Mouse (Mus musculus) lung, embryonic 14.5 days (tissue): ENCODE results near the gene Ercc2. TPM values are rescaled to one million over a fixed set of nuclear protein-coding genes. Genes with fewer than 3 reads are reported as not detected.

Experiments used
- ATAC-seq: fragments of 200-750 bp; cut with Nextera tagmentation; 2 replicates; pipeline ENCODE4 v1.8.0; 2017; ENCODE audit warnings: mild to moderate bottlenecking, moderate TSS enrichment, moderate library complexity; ENCODE audit not compliant: insufficient read depth
- DNase-seq: peaks from one replicate; pipeline ENCODE4 v3.0.0-alpha.2; 2015
- H3K27ac ChIP-seq: fragments of 300-500 bp; sonication (generic); 2 replicates; pipeline ENCODE4 v1.5.1; 2014; ENCODE audit warnings: low read depth, mild to moderate bottlenecking, moderate library complexity
- H3K27me3 ChIP-seq: fragments of 300-500 bp; sonication (generic); 2 replicates; pipeline ENCODE4 v1.6.1; 2014; ENCODE audit warnings: low read length, control low read depth; ENCODE audit not compliant: insufficient read depth
- H3K36me3 ChIP-seq: fragments of 300-500 bp; sonication (generic); 2 replicates; pipeline ENCODE4 v1.6.1; 2014; ENCODE audit warnings: control low read depth; ENCODE audit not compliant: insufficient read depth
- H3K4me1 ChIP-seq: fragments of 300-500 bp; sonication (generic); 2 replicates; pipeline ENCODE4 v1.6.1; 2014; ENCODE audit warnings: antibody characterized with exemption, control low read depth; ENCODE audit not compliant: insufficient read depth
- H3K4me2 ChIP-seq: fragments of 300-500 bp; sonication (generic); 2 replicates; pipeline ENCODE4 v1.6.1; 2014; ENCODE audit warnings: mild to moderate bottlenecking
- H3K4me3 ChIP-seq: fragments of 300-500 bp; sonication (generic); 2 replicates; pipeline ENCODE4 v1.5.1; 2014; ENCODE audit warnings: low read depth, low read length
- H3K9ac ChIP-seq: fragments of 300-500 bp; sonication (generic); 2 replicates; pipeline ENCODE4 v1.6.1; 2014
- H3K9me3 ChIP-seq: fragments of 300-500 bp; sonication (generic); 2 replicates; pipeline ENCODE4 v1.6.1; 2016; ENCODE audit warnings: low read depth, low read length, control low read depth
- CTCF ChIP-seq: IDR thresholded peaks from 2 replicates; pipeline ENCODE4 v1.5.1; 2016; ENCODE audit warnings: antibody characterized with exemption, low read depth
- WGBS: fragments of 180-500 bp; shearing (Covaris S2); extraction: QIAGEN DNeasy Blood & Tissue Kit; methylation state at CpG from one replicate; pipeline ENCODE4 v1.1.7; 2014; 5-methylcytosine and 5-hydroxymethylcytosine counted together
- polyA plus RNA-seq: library from polyadenylated mRNA; unstranded; fragments of >200 nt; fragmentation: Nextera tagmentation; extraction: Ambion mirVana; gene quantifications from 2 replicates; pipeline ENCODE4 v1.2.1, GENCODE M21; 2014

Gene Ercc2
- polyA plus RNA-seq, 1 experiment from 2014 or later, result 12.1 TPM

DNA sequence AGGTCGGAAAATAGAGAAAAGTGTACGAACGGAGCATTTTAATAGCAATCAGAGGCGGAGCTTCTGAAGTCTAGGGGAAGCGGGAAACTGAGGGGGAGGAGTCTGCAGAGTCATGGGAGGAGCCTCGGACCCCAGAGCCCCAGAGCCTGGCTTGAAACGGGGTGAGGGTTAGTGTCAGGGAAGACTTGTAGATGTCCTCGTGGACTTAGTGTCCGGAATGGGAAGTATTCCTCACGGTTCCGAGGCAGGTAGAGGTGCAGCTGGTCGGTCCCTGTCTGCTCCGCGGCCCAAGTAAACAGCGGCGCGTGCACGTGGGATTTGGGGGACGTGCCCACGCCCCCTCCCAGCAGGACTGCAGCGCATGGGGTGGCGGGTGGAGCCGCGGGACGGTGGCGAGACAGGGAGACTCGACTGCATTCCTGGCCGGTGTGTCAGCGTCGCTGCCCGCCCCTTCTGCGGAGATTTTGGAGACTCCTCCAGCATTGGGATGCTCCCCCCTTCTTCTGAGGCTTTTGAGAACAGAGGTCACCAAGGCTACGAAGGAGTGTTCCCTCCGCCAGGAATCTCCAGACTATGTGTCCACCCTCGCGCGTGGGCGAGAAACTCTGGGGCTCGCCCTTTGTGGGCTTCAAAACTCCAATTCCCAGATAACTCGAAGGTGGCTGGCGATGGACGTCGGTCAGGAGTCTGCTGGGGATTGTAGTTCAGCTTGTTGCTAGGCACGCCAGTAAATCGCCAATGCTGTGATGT, 21.7 kb upstream of the Ercc2 start:
- Histone ChIP-seq H3K9ac (peak overlapping the region; percentile 63), H3K27ac (peak overlapping the region; percentile 62), H3K9me3 (no peaks in the 10 kb centered on the region), H3K4me3 (peak overlapping the region; percentile 64), H3K27me3 (no peaks in the 10 kb centered on the region), H3K4me1 (peaks cover 8% of the 10 kb centered on the region; the same call in 1 of the 2 replicates), H3K4me2 (peak overlapping the region; percentile 94), H3K36me3 (peaks cover 27% of the 10 kb centered on the region)
- ATAC-seq, result peak; percentile 73
- DNase-seq, result peak; percentile 92
- under 1% methylated on average over 45 of the region's 45 CpGs for WGBS
- no peak for TF ChIP-seq CTCF

DNA sequence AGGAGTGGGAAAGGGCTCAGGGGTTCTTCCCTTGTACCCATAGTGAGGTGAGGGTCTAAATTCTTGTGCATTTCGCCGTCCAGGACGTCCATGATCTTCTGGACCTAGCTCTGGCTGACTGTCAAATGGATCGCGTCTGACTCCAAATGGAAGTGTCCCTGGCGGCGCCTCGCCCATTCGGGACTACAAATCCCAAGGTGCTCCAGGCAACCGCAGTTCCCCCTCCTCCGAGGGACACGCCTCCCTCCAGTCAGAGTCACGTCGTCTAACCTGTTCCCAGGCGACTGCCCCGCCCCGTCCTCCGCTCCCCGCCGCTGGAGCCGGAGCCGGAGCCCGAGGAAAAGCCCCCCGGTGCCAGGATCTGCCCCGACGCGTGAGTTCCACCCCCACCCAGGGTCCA, 20.9 kb upstream of the Ercc2 start:
- peaks cover 20% of the 10 kb centered on the region for H3K36me3 ChIP-seq
- peak overlapping the region; percentile 61; the same call in 1 of the 2 replicates for H3K27ac ChIP-seq
- H3K4me3 ChIP-seq, result peak overlapping the region; percentile 64
- no peaks in the 10 kb centered on the region for H3K27me3 ChIP-seq
- no peaks in the 10 kb centered on the region for H3K9me3 ChIP-seq
- peak overlapping the region; percentile 61 for H3K9ac ChIP-seq
- WGBS, result under 1% methylated on average over 27 of the region's 27 CpGs
- DNase-seq (peak; percentile 95), ATAC-seq (peak; percentile 76)
- TF ChIP-seq CTCF, result no peak
- H3K4me2 ChIP-seq, result peak overlapping the region; percentile 94
- H3K4me1 ChIP-seq, result peaks cover 8% of the 10 kb centered on the region; the same call in 1 of the 2 replicates

DNA sequence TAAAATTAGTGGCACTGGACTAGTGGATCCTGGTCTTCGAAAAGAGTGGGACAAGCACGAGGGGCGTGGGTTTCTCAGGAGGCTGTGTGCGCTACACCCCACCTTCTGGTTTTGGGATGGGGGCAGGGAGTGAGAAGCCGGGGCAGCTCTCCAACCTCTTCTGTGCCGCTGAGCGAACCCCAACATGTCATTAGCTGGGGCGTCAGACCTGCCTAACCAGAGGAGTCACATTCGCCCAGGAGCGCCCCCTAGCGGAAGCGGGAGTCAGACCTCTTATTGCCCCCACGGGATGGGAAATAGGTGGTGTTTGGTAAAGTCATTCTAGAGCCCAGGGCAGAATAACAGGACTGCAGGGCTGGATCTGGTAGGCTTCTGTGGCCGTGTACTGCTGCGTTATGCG, 20.1 kb upstream of the Ercc2 start:
- Histone ChIP-seq H3K27ac (peak overlapping the region; percentile 61; the same call in 1 of the 2 replicates), H3K36me3 (peaks cover 13% of the 10 kb centered on the region), H3K27me3 (no peaks in the 10 kb centered on the region), H3K4me1 (peaks cover 8% of the 10 kb centered on the region; the same call in 1 of the 2 replicates), H3K4me2 (peak overlapping the region; percentile 94), H3K9ac (peak overlapping the region; percentile 61; the same call in 1 of the 2 replicates), H3K4me3 (peak overlapping the region; percentile 64), H3K9me3 (no peaks in the 10 kb centered on the region)
- ATAC-seq (0 out of 2 replicates have a peak, but pooled peaks have one; percentile 3), DNase-seq (peak; percentile 78)
- WGBS, result 6% methylated on average over 16 of the region's 16 CpGs
- peak; percentile 87 for TF ChIP-seq CTCF

DNA sequence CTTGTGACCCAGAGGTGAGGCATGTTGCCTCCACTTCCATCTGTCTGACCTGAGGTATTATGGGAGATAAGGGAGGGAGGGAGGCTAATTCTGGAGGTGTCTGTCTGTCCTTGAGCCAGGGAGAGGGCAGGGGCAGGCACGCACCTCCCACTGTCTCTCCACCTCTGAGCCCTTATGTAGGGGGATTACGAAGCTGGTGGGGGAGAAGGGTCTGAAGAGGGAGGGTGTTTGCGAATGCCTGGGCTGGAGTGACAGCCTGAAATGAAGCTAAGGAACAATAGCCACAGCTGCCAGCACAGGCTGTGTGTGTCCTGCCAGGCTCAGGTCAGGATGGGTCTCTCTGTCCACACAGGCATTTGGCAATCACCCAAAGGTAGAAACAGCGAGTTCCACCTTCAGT, 19.5 kb upstream of the Ercc2 start:
- H3K36me3 ChIP-seq, result peaks cover 9% of the 10 kb centered on the region
- H3K9me3 ChIP-seq, result no peaks in the 10 kb centered on the region
- H3K4me1 ChIP-seq, result peaks cover 8% of the 10 kb centered on the region; the same call in 1 of the 2 replicates
- DNase-seq (no peak), ATAC-seq (no peak)
- no peaks in the 10 kb centered on the region for H3K27me3 ChIP-seq
- peak overlapping the region; percentile 94 for H3K4me2 ChIP-seq
- no peak overlapping the region for H3K27ac ChIP-seq
- H3K4me3 ChIP-seq, result peak overlapping the region; percentile 64; the same call in 1 of the 2 replicates
- WGBS, result 39% methylated on average over 4 of the region's 4 CpGs
- TF ChIP-seq CTCF, result no peak
- H3K9ac ChIP-seq, result no peak overlapping the region

DNA sequence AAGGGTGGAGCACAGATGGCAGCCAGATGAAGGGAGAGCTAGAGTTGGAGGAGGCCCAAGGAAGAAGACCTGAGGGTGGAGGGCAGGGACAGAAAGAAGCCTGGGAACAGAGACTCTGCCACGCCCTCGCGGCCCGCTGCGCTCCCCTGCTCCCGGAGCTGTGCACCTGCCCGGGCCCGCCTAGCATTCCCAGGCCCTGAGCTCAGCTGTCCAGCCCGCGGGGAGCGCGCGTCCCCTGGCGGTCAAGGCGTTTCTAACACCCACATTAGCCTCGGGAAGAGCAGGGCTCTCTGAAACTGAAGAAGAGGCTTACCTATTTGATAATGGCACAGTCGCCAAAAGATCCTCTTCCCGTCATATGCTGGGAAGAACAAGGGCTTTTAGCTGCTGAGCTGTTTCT, 17.9 kb upstream of the Ercc2 start:
- Histone ChIP-seq H3K9ac (no peak overlapping the region), H3K36me3 (no peaks in the 10 kb centered on the region), H3K27ac (no peak overlapping the region; the same call in 1 of the 2 replicates), H3K27me3 (no peaks in the 10 kb centered on the region), H3K4me2 (no peak overlapping the region), H3K4me1 (peaks cover 8% of the 10 kb centered on the region; the same call in 1 of the 2 replicates), H3K4me3 (no peak overlapping the region), H3K9me3 (no peaks in the 10 kb centered on the region)
- peak; percentile 80 for DNase-seq
- WGBS, result 5% methylated on average over 18 of the region's 18 CpGs
- ATAC-seq, result no peak
- TF ChIP-seq CTCF, result peak; percentile 85

DNA sequence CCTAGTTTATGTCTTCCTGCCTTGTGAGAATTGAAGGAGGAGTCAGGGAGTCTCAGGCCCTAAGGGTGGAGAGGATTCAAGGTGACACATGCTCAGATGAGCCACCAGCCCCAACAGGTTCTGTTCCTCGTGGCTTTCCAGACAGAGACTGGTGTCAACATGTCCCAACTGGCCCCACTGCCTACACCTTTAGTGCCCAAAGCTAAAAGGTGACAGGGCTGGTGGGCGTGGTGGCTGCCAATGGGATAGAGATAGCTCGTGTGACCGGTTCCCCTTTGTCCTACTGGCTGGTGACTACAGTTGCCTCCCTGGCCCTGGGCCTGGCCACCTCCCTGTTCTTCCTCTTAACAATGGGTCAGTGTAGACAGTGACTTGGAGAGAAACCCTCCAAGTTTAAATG, 16.4 kb upstream of the Ercc2 start:
- H3K36me3 ChIP-seq, result no peaks in the 10 kb centered on the region
- no peak for DNase-seq
- H3K27me3 ChIP-seq, result no peaks in the 10 kb centered on the region
- H3K9ac ChIP-seq, result no peak overlapping the region
- H3K27ac ChIP-seq, result no peak overlapping the region
- no peak for ATAC-seq
- 75% methylated on average over 4 of the region's 4 CpGs for WGBS
- H3K4me1 ChIP-seq, result peaks cover 8% of the 10 kb centered on the region; the same call in 1 of the 2 replicates
- no peak for TF ChIP-seq CTCF
- H3K4me3 ChIP-seq, result no peak overlapping the region
- no peaks in the 10 kb centered on the region for H3K9me3 ChIP-seq
- H3K4me2 ChIP-seq, result no peak overlapping the region

DNA sequence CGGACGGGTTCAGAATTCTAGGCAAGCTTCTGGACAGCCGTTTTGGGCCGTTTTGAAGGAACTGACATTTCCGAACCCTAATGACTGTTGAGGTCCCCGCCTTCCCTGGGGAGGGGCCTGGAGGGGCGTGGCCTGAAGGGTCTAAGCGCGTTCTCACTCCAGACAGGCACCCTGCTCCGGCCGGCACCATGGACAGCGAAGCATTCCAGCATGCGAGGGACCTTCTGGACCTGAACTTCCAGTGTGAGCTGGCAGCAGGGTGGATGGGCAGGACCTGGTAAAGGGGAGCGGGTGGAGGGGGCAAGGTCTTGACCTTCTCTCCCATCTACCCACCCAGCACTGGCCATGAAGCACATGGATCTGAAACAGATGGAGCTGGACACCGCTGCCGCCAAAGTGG, 13.4 kb upstream of the Ercc2 start:
- DNase-seq, result peak; percentile 77
- 15% methylated on average over 16 of the region's 16 CpGs for WGBS
- H3K9me3 ChIP-seq, result no peaks in the 10 kb centered on the region
- H3K9ac ChIP-seq, result no peak overlapping the region
- no peak for TF ChIP-seq CTCF
- H3K27me3 ChIP-seq, result no peaks in the 10 kb centered on the region
- H3K4me2 ChIP-seq, result no peak overlapping the region
- H3K36me3 ChIP-seq, result 0 out of 2 replicates have a peak, but pooled peaks cover 4% of the 10 kb centered on the region
- no peak overlapping the region for H3K27ac ChIP-seq
- no peak overlapping the region for H3K4me3 ChIP-seq
- no peaks in the 10 kb centered on the region for H3K4me1 ChIP-seq
- no peak for ATAC-seq
